Mouse (Mus musculus): ENCODE results near the gene Mrps35. TPM values are rescaled to one million over a fixed set of nuclear protein-coding genes. Genes with fewer than 3 reads are reported as not detected.

Mrps35 gene
- 78.5 and 82.3 TPM in 2 replicates for polyA plus RNA-seq (2015; fragmentation: Nextera tagmentation; extraction: Ambion mirVana)

GRCm38 (mm10) chr6:147042291-147043290, at the start of gene Mrps35:
Mrps35 (plus strand) TSS chr6:147042764.
- peak; percentile 99 for ATAC-seq

GRCm38 (mm10) chr6:146994236-146994635, 48.3 kb upstream of the Mrps35 start:
- Histone ChIP-seq H3K4me2 (ENCODE audit: low read length) (no peak overlapping the region), H3K4me1 (replicated peaks; ENCODE audit: control insufficient read depth, insufficient read depth, low read length) (no peaks in the 10 kb centered on the region), H3K27me3 (replicated peaks; ENCODE audit: control insufficient read depth, insufficient read depth, low read length) (no peaks in the 10 kb centered on the region), H3K4me3 (replicated peaks; ENCODE audit: low read length) (no peak overlapping the region), H3K9me3 (ENCODE audit: control insufficient read depth, low read length) (no peaks in the 10 kb centered on the region), H3K9ac (replicated peaks; ENCODE audit: low read depth, low read length) (no peak overlapping the region), H3K27ac (ENCODE audit: low read length) (no peak overlapping the region), H3K36me3 (ENCODE audit: control insufficient read depth, insufficient read depth) (no peaks in the 10 kb centered on the region)
- ATAC-seq, result no peak
- 40% methylated on average over 5 of the region's 5 CpGs for WGBS

More at GRCm38 (mm10) chr6:147042291-147043290, at the start of gene Mrps35:
- no peaks in the 10 kb centered on the region for H3K9me3 ChIP-seq (ENCODE audit: control insufficient read depth, low read length)
- H3K4me1 ChIP-seq (replicated peaks; ENCODE audit: control insufficient read depth, insufficient read depth, low read length), result peaks cover 11% of the 10 kb centered on the region
- peak within 1 kb of the TSS; percentile 82 for H3K27ac ChIP-seq (ENCODE audit: low read length)
- peak within 1 kb of the TSS; percentile 77 for H3K4me3 ChIP-seq (replicated peaks; ENCODE audit: low read length)
- peak within 1 kb of the TSS; percentile 94 for H3K9ac ChIP-seq (replicated peaks; ENCODE audit: low read depth, low read length)
- H3K36me3 ChIP-seq (ENCODE audit: control insufficient read depth, insufficient read depth), result peaks cover 3% of the 10 kb centered on the region; the same call in 1 of the 2 replicates
- H3K4me2 ChIP-seq (ENCODE audit: low read length), result peak within 1 kb of the TSS; percentile 66
- no peaks in the 10 kb centered on the region for H3K27me3 ChIP-seq (replicated peaks; ENCODE audit: control insufficient read depth, insufficient read depth, low read length)
- 3% methylated on average over 66 of the region's 66 CpGs for WGBS

GRCm38 (mm10) chr6:146995391-146995790, 47.2 kb upstream of the Mrps35 start:
- no peak for ATAC-seq

GRCm38 (mm10) chr6:146995878-146996277, 46.7 kb upstream of the Mrps35 start:
- Histone ChIP-seq H3K9ac (replicated peaks; ENCODE audit: low read depth, low read length) (no peak overlapping the region), H3K27me3 (replicated peaks; ENCODE audit: control insufficient read depth, insufficient read depth, low read length) (no peaks in the 10 kb centered on the region), H3K4me1 (replicated peaks; ENCODE audit: control insufficient read depth, insufficient read depth, low read length) (no peaks in the 10 kb centered on the region), H3K4me3 (replicated peaks; ENCODE audit: low read length) (no peak overlapping the region), H3K27ac (ENCODE audit: low read length) (no peak overlapping the region), H3K4me2 (ENCODE audit: low read length) (no peak overlapping the region), H3K9me3 (ENCODE audit: control insufficient read depth, low read length) (no peaks in the 10 kb centered on the region), H3K36me3 (ENCODE audit: control insufficient read depth, insufficient read depth) (no peaks in the 10 kb centered on the region)
- no peak for ATAC-seq
- WGBS, result 89% methylated on average over 6 of the region's 6 CpGs

More at GRCm38 (mm10) chr6:146995391-146995790, 47.2 kb upstream of the Mrps35 start:
- H3K36me3 ChIP-seq (ENCODE audit: control insufficient read depth, insufficient read depth), result no peaks in the 10 kb centered on the region
- no peak overlapping the region for H3K4me3 ChIP-seq (replicated peaks; ENCODE audit: low read length)
- no peaks in the 10 kb centered on the region for H3K27me3 ChIP-seq (replicated peaks; ENCODE audit: control insufficient read depth, insufficient read depth, low read length)
- 89% methylated on average over 2 of the region's 2 CpGs for WGBS
- no peaks in the 10 kb centered on the region for H3K4me1 ChIP-seq (replicated peaks; ENCODE audit: control insufficient read depth, insufficient read depth, low read length)
- H3K4me2 ChIP-seq (ENCODE audit: low read length), result no peak overlapping the region
- H3K9ac ChIP-seq (replicated peaks; ENCODE audit: low read depth, low read length), result no peak overlapping the region
- no peak overlapping the region for H3K27ac ChIP-seq (ENCODE audit: low read length)
- H3K9me3 ChIP-seq (ENCODE audit: control insufficient read depth, low read length), result no peaks in the 10 kb centered on the region

- ATAC-seq, result no peak
- no peaks in the 10 kb centered on the region for H3K4me1 ChIP-seq (replicated peaks; ENCODE audit: control insufficient read depth, insufficient read depth, low read length)
Observed at GRCm38 (mm10) chr6:146997006-146997405, 45.6 kb upstream of the Mrps35 start.

GRCm38 (mm10) chr6:146998710-146999109, 43.9 kb upstream of the Mrps35 start:
- H3K4me2 ChIP-seq (ENCODE audit: low read length), result no peak overlapping the region
- no peak for ATAC-seq
- no peak overlapping the region for H3K27ac ChIP-seq (ENCODE audit: low read length)
- no peak overlapping the region for H3K4me3 ChIP-seq (replicated peaks; ENCODE audit: low read length)
- no peaks in the 10 kb centered on the region for H3K27me3 ChIP-seq (replicated peaks; ENCODE audit: control insufficient read depth, insufficient read depth, low read length)
- 95% methylated on average over 4 of the region's 4 CpGs for WGBS
- H3K36me3 ChIP-seq (ENCODE audit: control insufficient read depth, insufficient read depth), result no peaks in the 10 kb centered on the region
- no peaks in the 10 kb centered on the region for H3K4me1 ChIP-seq (replicated peaks; ENCODE audit: control insufficient read depth, insufficient read depth, low read length)
- H3K9me3 ChIP-seq (ENCODE audit: control insufficient read depth, low read length), result no peaks in the 10 kb centered on the region
- no peak overlapping the region for H3K9ac ChIP-seq (replicated peaks; ENCODE audit: low read depth, low read length)

More at GRCm38 (mm10) chr6:146997006-146997405, 45.6 kb upstream of the Mrps35 start:
- H3K36me3 ChIP-seq (ENCODE audit: control insufficient read depth, insufficient read depth), result no peaks in the 10 kb centered on the region
- H3K9me3 ChIP-seq (ENCODE audit: control insufficient read depth, low read length), result no peaks in the 10 kb centered on the region
- no peaks in the 10 kb centered on the region for H3K27me3 ChIP-seq (replicated peaks; ENCODE audit: control insufficient read depth, insufficient read depth, low read length)
- 90% methylated on average over 6 of the region's 6 CpGs for WGBS
- no peak overlapping the region for H3K4me3 ChIP-seq (replicated peaks; ENCODE audit: low read length)
- H3K4me2 ChIP-seq (ENCODE audit: low read length), result no peak overlapping the region
- no peak overlapping the region for H3K9ac ChIP-seq (replicated peaks; ENCODE audit: low read depth, low read length)
- no peak overlapping the region for H3K27ac ChIP-seq (ENCODE audit: low read length)

- Histone ChIP-seq H3K4me2 (ENCODE audit: low read length) (no peak overlapping the region), H3K9me3 (ENCODE audit: control insufficient read depth, low read length) (no peaks in the 10 kb centered on the region), H3K27me3 (replicated peaks; ENCODE audit: control insufficient read depth, insufficient read depth, low read length) (no peaks in the 10 kb centered on the region), H3K27ac (ENCODE audit: low read length) (no peak overlapping the region), H3K36me3 (ENCODE audit: control insufficient read depth, insufficient read depth) (no peaks in the 10 kb centered on the region), H3K9ac (replicated peaks; ENCODE audit: low read depth, low read length) (no peak overlapping the region), H3K4me3 (replicated peaks; ENCODE audit: low read length) (no peak overlapping the region), H3K4me1 (replicated peaks; ENCODE audit: control insufficient read depth, insufficient read depth, low read length) (no peaks in the 10 kb centered on the region)
- ATAC-seq, result no peak
- WGBS, result 87% methylated on average over 9 of the region's 9 CpGs
Observed at GRCm38 (mm10) chr6:146999302-146999701, 43.3 kb upstream of the Mrps35 start.

GRCm38 (mm10) chr6:146999755-147000154, 42.8 kb upstream of the Mrps35 start:
- Histone ChIP-seq H3K4me3 (replicated peaks; ENCODE audit: low read length) (no peak overlapping the region), H3K27me3 (replicated peaks; ENCODE audit: control insufficient read depth, insufficient read depth, low read length) (no peaks in the 10 kb centered on the region), H3K4me2 (ENCODE audit: low read length) (no peak overlapping the region), H3K9ac (replicated peaks; ENCODE audit: low read depth, low read length) (no peak overlapping the region), H3K4me1 (replicated peaks; ENCODE audit: control insufficient read depth, insufficient read depth, low read length) (no peaks in the 10 kb centered on the region), H3K36me3 (ENCODE audit: control insufficient read depth, insufficient read depth) (no peaks in the 10 kb centered on the region), H3K27ac (ENCODE audit: low read length) (no peak overlapping the region), H3K9me3 (ENCODE audit: control insufficient read depth, low read length) (no peaks in the 10 kb centered on the region)
- 78% methylated on average over 2 of the region's 2 CpGs for WGBS
- ATAC-seq, result no peak

- no peak overlapping the region for H3K4me3 ChIP-seq (replicated peaks; ENCODE audit: low read length)
- H3K4me1 ChIP-seq (replicated peaks; ENCODE audit: control insufficient read depth, insufficient read depth, low read length), result no peaks in the 10 kb centered on the region
- no peak for ATAC-seq
- no peaks in the 10 kb centered on the region for H3K36me3 ChIP-seq (ENCODE audit: control insufficient read depth, insufficient read depth)
- no peak overlapping the region for H3K9ac ChIP-seq (replicated peaks; ENCODE audit: low read depth, low read length)
- H3K27me3 ChIP-seq (replicated peaks; ENCODE audit: control insufficient read depth, insufficient read depth, low read length), result no peaks in the 10 kb centered on the region
- no peaks in the 10 kb centered on the region for H3K9me3 ChIP-seq (ENCODE audit: control insufficient read depth, low read length)
- 64% methylated on average over 3 of the region's 3 CpGs for WGBS
- no peak overlapping the region for H3K4me2 ChIP-seq (ENCODE audit: low read length)
- H3K27ac ChIP-seq (ENCODE audit: low read length), result no peak overlapping the region
Observed at GRCm38 (mm10) chr6:147008148-147008547, 34.4 kb upstream of the Mrps35 start.
